Mouse (Mus musculus) urinary bladder, postnatal 10 days (tissue): ENCODE measurements around the gene Cd47.

ENCODE experiments used
- DNase-seq: peaks from one replicate; pipeline ENCODE4 v3.0.0; 2022; ENCODE audit warnings: low spot score

Cd47 gene

GRCm38 (mm10) chr16:49915532-49916476 is 115.5 kb downstream of the Cd47 start:
- no peak for DNase-seq

GRCm38 (mm10) chr16:49920191-49920590 is 119.9 kb downstream of the Cd47 start:
- no peak for DNase-seq

GRCm38 (mm10) chr16:49921677-49922076 is 121.3 kb downstream of the Cd47 start:
- DNase-seq: no peak

GRCm38 (mm10) chr16:49922098-49922497 is 121.8 kb downstream of the Cd47 start:
- no peak for DNase-seq

- DNase-seq: no peak
Measured at GRCm38 (mm10) chr16:49923720-49924119, 123.4 kb downstream of the Cd47 start.

GRCm38 (mm10) chr16:49924941-49925340 is 124.6 kb downstream of the Cd47 start:
- no peak for DNase-seq

GRCm38 (mm10) chr16:49933274-49933673 is 132.9 kb downstream of the Cd47 start:
- no peak for DNase-seq

- no peak for DNase-seq
Measured at GRCm38 (mm10) chr16:49936008-49936443, 135.7 kb downstream of the Cd47 start.

GRCm38 (mm10) chr16:49936793-49937192 is 136.5 kb downstream of the Cd47 start:
- no peak for DNase-seq

- no peak for DNase-seq
Measured at GRCm38 (mm10) chr16:49937218-49938165, 137.2 kb downstream of the Cd47 start.

- no peak for DNase-seq
Measured at GRCm38 (mm10) chr16:49938483-49939301, 138.4 kb downstream of the Cd47 start.

- no peak for DNase-seq
Measured at GRCm38 (mm10) chr16:49939376-49939775, 139.0 kb downstream of the Cd47 start.

GRCm38 (mm10) chr16:49940473-49940872 is 140.1 kb downstream of the Cd47 start:
- DNase-seq: no peak

- no peak for DNase-seq
Measured at GRCm38 (mm10) chr16:49941031-49941430, 140.7 kb downstream of the Cd47 start.

- no peak for DNase-seq
Measured at GRCm38 (mm10) chr16:49943726-49944125, 143.4 kb downstream of the Cd47 start.

- DNase-seq: no peak
Measured at GRCm38 (mm10) chr16:49945084-49945483, 144.8 kb downstream of the Cd47 start.

GRCm38 (mm10) chr16:49947049-49947448 is 146.7 kb downstream of the Cd47 start:
- no peak for DNase-seq

GRCm38 (mm10) chr16:49947610-49948009 is 147.3 kb downstream of the Cd47 start:
- no peak for DNase-seq

- DNase-seq: no peak
Measured at GRCm38 (mm10) chr16:49948287-49948686, 148.0 kb downstream of the Cd47 start.

GRCm38 (mm10) chr16:49949261-49949660 is 148.9 kb downstream of the Cd47 start:
- no peak for DNase-seq

GRCm38 (mm10) chr16:49950340-49950739 is 150.0 kb downstream of the Cd47 start:
- DNase-seq: no peak

- no peak for DNase-seq
Measured at GRCm38 (mm10) chr16:49951288-49951691, 151.0 kb downstream of the Cd47 start.
